Mouse (Mus musculus) c-Kit-positive CD71-negative TER-119-negative erythroid progenitor cells, embryonic 14.5 days (primary cell): Measurements from ENCODE around the gene Akap2.

ENCODE experiments used
- DNase-seq: peaks from one replicate; pipeline ENCODE4 v3.0.0-alpha.2; 2013; ENCODE audit warnings: low read depth

Gene Akap2

DNA sequence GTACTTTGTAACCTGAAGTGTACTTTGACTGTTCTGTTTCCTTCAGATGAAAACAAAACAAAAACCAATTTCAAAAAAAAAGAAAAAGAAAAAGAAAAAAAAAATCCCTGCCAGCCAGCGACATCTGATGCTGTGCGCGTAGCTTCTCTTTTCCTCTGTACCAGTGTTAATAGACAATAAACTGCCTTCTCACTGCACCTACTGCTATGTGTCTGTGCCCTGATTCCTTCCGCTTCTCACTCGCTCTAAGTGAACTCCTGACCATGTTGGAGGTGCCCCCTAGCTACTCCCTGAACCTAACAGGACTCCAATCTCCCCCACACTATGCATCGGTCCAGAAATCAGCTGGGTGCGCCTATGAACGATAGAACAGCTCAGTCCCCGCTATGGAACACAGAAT is at the start of gene Akap2:
Gene Akap2, plus strand, starts transcription at position 304 of the 400 bp plus-strand sequence.
- DNase-seq = no peak

DNA sequence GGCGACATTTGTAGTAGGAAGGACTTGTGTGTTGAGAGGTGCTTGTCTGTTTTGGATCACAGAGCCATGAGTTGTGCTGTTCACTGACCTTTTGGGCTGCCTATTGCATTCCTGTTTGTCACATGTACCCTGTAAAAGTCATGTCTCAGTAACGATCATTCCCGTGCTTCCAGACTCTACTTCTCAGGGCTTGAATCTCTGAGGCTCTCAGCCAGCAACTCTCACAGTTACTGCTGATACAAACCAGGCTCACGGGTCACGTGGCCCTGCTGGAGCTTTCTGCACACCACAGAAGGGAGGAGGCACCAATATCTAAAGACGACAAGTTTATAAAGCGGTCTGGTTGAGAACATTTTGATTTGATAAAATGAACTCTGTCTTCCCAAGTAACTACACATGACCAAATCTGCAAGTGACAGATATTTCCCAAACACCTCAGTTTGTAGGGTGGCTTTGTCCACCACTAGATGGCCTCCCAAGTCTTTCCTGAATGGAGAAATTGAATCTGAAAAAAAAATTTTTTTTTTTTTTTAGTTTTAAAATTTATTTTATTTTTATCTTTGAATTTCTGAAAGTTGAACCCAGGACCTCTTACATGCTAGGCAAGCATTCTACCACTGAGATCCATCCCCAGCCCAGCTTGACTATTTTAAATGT is 46.5 kb upstream of the Akap2 start:
- no peak for DNase-seq

DNA sequence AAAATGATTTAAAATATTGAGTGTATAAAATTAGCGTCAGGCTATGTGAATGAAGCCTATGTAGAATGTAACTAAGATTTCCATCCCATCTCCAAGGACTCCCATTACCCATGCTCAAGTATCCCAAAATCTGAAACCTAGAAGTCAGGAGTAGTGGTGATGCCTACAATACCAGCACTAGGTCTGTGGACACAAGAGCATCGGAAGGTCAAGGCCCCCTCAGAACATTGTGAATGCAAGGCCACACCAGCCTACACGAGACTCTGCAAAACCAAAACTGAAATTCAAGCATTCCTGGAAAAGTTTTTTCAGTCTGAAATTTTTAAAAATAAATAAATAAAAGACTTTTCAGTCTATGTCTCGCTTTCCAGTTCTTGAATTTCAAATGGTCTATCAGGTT is 44.9 kb upstream of the Akap2 start:
- no peak for DNase-seq

DNA sequence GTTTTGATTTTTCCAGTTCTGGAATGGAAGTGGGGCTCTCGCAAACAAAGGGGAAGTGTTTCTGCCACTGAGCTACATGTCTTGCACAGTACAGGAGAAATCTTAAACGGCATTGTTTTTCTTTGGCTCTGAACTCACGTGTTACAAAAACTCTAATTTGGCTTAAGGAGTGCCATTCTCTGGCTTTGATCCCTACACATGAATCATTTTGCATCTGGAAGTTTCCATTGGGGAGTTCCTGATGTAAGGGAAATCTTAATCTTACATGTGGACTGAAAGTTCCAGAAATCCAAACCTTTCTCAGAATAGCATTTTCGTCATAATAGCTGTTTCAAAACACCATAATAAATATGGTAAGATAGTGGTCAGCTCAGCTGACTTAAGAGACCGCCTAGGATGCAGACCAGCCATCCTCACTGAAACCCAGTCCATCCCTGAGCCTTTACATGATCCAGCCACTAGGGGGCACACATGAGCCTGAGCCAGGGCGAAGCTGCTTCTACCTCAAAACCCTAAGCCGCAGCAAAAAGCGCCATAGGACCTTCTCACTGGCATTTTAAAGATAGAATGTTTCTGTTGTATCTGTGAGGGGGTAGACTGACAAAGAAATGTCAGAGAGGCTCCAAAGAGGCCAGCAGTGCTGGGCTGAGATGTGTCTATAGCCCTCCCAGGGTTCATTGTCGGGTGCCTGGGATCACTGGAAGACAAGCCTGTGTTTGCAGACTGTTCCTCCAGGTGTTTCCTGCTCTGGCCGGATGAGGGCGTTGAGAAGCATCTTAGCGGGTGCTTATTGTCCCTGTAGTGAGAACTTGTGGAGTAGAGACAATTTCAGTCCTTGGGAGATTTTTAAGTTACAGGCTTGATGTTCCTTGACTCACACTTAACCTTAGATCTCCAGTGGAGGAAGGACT is 44.2 kb upstream of the Akap2 start:
- peak; percentile 82 for DNase-seq

DNA sequence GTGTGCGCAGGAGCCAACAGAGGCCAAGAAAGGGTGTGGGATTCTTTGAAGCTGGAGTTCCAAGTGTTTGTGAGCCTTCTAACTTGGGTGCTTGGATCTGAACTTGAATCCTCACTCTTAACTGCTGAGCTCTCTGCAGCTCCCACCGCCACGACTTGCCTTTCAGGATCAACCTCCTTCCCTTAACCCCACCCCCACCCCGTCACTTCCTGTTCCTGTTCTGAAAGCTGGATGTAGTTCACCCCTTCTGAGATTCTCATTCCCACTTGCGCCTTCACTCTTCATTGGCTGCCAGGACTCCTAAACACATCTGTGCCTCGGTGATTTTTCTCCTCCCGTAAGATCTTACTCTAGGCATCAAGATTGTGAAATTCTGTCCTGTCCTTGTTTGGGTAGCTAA is 43.1 kb upstream of the Akap2 start:
- DNase-seq = no peak

DNA sequence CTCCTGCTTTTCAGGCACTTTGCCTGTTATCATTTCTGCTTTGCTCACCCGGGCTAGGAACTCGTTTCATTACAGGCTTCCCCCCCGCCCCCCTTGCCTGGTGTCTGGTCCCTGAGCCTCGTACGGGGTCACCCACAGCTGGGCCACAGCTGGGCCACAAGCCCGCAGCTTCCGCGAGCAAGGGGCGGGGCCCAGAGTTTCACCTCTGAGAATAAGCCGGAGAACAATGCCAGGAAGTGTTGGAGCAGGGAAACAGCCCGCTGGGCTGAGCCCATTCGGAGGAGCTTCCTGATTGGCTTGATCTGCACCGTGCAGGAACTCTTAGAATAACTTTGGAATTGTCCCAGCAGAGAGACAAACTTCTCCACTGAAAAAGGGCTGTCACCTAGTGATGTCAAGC is 42.1 kb upstream of the Akap2 start:
- DNase-seq = no peak

DNA sequence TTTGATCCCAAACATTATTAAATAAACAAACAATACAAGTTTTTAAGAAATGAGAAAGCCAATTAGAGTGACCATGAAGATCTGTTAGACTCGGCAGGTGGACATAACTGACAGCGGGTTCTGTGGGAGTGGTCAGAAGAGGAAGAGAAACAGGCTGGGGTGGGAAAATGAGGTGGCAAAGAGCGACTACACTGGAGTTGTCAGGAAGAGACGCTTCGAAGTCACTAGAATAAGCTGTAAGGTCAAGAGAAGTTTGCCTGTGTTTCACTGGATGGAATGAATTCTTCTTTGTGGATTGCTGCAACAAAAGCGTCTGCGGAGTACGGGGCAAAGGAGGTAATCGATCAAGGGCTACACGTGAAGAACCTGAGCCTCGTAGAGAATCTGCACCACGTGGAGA is 39.5 kb upstream of the Akap2 start:
- DNase-seq = no peak

DNA sequence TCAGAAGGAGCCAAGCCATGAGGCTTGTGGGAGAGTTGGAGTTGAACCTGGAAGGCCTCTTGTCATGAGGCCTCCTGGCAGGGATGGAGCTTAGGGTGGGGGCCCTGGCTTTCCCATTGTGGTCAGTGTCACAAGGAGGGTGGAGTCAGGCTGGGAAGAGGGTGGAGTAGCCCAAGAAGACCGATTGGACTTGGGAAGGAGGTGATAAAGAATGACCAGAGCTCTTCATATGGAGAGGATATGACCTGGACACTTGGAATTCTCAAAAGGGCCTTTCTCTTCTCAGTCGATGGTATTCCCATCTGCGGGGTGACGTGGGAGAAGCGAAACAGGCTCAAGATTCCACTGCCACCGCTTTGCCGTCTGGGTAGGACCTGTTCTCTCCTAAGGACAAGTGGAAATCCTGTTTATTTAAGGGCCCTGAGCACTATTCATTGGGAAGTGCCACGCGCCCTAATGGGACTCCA is 38.4 kb upstream of the Akap2 start:
- no peak for DNase-seq

DNA sequence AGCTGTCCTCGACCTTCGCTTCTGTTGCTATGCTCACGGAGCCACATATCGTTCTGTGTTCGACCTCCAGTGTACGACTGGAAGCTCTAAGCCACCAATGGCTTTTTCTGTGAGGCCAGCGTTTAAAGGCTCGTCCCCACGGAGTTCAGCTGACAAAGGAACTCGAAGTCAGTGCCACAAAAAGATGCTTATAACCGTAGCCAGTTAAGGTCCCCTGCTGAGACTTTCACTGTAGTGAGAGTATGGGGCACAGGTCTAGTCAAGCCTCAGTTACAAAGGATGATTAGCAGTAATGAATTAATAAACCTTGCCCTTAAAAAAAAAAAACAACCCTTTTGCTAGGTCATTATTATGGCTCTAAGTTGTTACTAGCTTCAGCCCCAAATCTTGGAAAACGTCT is 37.3 kb upstream of the Akap2 start:
- DNase-seq = no peak

DNA sequence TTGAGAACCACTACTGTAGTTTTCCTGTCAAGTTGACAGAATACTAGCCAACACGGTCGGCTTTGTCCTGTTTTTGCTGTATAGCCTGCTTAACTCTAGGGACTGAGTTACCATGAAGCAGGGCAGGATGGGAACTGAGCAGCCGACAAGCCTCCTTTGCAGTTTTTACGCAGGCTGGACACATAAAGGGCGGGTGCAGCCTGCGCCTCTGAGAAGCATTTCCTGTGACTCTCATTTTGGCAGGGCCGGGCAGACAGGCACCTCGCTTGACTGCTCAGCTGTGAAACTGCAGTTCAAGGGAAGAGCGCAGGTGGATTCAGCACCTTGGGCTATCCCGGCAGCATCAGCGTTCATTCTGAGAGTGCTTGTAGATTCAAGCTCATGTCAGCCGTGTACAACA is 35.9 kb upstream of the Akap2 start:
- DNase-seq = no peak

DNA sequence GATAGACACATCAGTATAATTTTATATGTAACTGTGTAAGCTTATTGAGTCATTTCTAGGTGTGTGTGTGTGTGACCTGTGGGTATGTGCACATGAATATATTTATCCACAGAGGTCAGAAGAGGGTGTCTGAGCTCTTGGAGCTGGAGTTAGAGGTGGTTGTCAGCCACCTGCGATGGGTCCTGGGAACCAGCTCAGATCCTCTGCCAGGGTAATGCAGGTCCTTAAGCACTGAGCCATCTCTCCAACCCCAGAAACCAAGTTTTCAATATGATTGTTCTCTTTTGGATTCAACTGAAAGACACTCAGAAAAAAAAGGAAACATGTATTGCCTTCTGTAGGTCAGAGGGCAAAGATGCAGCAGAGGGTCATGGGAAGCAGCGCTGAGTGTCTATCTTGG is 35.1 kb upstream of the Akap2 start:
- no peak for DNase-seq

DNA sequence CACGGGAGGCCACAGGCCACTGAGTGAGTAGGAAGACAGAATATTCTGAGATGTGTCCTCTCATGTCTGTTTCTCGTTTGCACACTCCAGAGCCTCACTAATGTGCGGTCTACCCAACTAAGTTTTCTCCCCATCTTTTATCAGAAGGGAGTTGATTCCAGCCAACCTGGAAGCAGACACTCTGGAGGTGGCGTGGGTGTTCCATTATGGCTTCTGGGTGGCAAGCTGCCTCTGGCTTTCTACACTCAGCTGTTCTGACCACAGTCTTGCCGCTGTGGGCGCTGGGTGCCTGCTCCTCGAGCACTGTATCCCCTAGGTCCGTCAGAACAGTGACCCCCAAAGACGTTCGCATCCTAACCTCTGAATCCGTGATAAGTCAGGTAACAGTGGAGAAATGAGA is 34.5 kb upstream of the Akap2 start:
- DNase-seq = no peak

DNA sequence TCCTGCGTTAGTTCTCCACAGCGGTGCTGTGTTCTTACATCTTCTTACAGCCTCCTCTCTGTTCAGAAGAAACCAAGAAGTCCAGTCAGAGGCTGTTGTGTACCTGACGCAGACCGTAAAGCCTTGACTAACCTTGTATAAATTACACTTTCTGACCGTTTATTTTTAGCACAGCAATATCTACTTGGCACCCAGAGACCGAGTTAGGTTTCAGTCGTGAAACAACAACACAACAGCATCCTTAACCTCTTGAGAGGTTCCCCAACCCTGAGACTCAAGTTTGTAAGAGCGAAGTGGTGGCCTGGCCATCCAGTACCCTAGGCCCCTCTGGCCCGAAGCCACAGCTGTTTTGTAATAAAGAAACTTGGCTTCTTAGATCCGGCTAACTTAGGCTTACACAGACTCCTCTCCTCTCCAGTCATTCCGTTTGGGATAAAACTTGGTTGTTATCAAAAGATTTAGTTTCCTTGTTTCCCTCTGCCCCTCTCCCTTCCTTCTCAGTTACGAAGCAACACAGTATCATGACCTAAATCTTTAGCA is 32.7 kb upstream of the Akap2 start:
- DNase-seq = no peak

DNA sequence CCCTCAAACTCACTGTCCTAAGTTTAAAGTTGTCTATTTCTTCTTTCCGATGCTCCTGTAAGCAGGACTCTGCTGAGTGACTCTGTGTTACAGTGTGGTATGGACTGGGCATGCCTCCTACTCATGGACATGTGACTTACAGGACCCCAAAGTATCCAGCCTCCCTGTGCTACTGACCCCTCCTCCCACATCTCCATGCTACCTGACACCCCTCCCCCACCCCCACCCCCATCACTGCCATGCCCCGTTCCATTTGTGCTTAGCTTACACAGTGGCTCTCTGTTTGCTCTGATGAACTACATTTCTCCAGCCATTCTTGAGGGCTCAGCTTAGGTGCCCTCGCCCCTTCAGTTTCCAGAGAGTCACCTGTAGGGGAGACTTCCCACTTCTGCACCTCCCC is 30.7 kb upstream of the Akap2 start:
- no peak for DNase-seq

DNA sequence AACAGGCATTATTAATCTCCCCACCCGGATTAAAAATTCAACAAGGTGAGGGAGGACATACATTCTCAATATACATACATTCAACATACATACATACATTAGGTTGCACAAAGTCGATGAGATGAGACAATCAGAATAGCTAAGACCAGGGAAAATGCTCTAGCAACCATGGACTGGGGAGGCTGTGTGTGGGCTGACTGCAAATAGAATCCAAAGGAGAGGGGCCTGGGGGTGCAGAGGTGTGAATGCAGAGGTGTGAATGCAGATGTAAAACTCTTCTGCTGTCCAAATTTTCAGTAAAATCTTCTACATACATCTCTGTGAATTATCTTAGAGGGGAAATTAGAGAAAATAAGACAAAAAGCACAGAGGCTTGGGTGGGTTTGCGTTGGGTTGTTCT is 29.9 kb upstream of the Akap2 start:
- DNase-seq = no peak

DNA sequence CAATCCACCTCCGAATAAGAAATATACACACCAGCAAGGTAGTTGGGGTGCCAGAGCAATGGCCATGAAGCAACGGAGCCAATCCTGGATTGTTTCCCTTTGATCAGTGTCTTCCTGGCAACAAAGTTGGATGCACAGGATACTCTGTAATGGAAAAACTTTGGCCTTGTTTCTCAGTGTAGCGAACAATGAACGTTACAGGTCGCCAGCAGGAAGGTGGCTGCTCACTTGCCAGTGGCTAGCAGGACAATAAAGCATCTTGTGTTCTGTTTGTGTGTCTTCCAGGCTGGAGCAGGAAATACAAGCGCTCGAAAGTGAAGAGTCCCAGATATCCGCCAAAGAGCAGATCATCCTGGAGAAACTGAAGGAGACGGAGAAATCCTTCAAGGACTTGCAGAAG is 29.3 kb upstream of the Akap2 start:
- no peak for DNase-seq

DNA sequence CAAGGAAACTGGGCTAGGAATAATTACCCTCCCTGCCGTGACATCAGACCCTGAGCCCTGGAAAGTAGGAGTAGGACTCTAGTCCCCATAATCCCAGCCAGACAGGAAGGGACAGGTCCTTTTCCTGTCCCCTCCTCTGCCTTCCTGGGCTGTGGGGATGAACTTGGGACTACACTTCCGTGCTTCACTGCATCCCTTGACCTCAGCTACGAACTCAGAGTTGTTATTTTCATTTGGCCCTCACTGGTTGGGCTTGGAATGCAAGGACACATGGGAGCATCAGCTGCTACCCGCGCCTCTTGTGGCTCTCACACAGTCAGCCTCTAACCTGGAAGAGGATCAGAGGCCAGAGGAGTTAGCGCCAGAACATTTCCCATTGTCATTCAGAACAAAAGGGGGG is 27.5 kb upstream of the Akap2 start:
- no peak for DNase-seq

DNA sequence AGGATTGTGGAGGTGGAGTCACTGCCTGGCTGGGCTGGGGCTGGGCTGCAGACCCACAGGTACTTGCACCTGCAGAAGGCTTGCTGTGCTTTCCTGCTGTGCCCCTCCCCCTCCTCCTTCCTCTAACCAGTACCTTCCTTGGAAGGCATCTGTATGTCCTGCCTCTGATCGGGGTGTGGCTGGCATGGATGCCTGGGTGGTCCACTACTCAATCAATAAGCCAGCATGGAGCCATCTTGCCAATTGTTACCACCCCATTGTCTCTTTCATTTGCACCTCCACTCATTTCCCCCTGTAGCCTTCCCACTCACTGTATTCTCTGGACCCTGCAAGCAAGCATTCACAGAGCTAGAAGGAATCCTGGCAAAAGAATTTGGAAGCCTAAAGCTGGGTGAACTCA is 26.7 kb upstream of the Akap2 start:
- no peak for DNase-seq

DNA sequence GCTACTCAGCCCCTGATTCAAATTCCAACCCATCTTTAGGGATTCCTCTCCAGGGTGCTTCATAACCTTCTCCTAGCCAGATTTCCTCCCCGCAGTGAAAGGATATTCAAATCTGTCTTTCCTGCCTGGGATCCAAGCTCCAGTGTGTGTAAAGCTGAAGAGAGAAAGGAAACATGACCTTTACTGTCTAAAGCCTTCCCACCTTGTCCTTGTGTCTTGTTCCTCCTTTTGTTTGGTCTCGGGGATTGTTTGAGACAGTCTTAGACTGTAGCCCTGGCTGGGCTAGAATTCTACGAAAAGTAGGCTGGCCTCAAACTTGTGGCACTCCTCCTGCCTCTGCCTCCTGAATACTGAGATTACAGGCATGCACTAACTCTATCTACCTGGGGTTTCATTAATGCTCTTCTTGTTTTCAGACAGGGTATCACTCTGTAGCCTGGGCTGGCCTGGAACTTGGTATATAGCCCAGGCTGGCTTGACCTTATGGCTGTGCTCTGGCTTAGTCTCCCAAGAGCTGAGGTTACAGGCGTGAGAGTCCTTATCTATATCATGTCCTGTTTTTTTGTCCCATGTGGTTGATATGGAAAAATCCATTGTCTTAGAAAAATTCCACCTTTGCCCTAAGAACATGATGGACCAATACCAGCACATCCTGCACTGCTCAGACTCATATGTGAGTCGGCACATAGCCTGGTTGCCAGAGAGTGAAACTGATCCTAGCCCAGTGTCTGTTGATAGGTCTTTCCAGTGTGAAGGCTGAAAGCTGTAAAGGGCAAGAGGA is 22.9 kb upstream of the Akap2 start:
- DNase-seq = no peak

DNA sequence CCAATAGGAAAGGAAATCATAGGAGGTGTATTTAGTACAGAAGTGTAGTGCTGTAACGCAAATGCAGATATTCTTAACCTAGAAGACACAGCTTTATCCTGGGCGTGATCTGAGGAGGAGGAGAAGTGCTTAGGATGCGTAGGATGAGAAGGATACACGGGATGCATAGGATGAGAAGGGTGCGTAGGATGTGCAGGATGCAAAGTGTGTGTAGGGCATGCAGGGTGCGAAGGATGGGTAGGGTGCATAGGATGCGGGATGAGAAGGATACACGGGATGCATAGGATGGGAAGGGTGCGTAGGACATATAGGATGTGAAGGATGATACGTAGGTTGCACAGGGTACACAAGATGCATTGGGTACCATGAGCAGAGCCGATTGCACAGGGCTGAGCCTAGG is 20.5 kb upstream of the Akap2 start:
- no peak for DNase-seq

DNA sequence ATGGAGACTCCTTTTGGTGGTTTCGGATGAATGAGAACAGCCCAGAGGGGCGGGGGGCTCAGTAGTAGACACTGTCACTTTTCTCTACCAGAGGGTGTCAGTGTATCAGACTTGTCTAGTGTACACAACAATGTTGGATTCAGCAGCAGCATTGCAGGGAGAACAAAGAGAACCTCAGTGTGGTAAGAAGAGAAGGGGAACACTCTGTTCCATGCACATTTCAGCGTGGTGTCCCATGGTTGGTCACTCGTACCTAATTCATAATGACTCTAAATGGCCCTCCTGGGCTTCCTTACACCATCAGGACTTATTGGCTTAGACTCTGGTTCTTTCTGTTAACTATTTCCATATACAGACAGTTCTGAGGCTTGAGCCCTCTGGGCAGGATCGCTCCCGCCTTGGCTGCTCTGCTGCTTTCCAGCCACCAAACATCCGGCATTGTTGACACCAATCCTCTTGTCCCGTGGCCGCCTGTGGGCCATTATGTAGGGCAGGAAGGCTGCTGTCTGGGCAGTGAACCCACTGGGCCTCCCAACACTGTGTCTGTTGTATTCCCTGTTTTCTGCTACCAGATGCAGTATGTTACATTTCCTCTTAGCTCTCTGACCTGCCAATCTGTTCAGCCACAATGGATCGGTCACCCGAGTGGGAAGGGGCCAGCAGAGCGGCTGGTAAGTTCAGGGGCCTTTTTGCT is 19.4 kb upstream of the Akap2 start:
- DNase-seq = no peak

DNA sequence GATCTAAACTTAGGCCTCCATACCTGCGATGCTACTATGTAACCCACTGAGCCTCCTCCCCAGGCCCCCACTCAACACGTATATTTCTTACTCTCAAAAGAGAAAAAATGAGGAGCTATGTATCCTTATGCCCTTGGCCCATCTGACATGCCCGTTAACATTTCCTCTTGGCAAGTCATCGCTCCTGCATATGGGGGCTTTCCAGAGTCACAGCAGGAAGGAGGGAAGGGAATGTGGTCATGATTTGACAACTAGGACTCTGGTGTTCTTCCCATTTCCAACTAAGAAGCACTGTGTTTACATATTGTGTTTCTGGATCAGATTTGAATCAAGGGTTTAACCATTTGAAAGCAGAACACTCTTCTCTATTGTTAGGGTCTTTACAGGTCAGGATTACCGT is 15.9 kb upstream of the Akap2 start:
- DNase-seq = no peak
